Mouse (Mus musculus): Measurements from ENCODE around the gene Hells. TPM values are rescaled to one million over a fixed set of nuclear protein-coding genes. Genes with fewer than 3 reads are reported as not detected.

Hells gene
- 10 to 100 TPM; 12.4 to 13.6 TPM for total RNA-seq (2021)
- long read RNA-seq, experiment 1, full-length matches to known transcripts, result 4 of 7 reads
- long read RNA-seq, experiment 1, partial matches to known transcripts, result 0 of 7 reads
- long read RNA-seq, experiment 1, other reads (novel, unspliced or antisense), result 3 of 7 reads
- long read RNA-seq, experiment 2, full-length matches to known transcripts, result 5 of 9 reads
- long read RNA-seq, experiment 2, partial matches to known transcripts, result 1 of 9 reads
- long read RNA-seq, experiment 2, other reads (novel, unspliced or antisense), result 3 of 9 reads

- DNase-seq (ENCODE audit: low spot score in 2 of 2), result peak; percentile 87 to 92
These were observed at the start of gene Hells for GRCm38 (mm10) chr19:38930788-38931565. Hells (plus strand) TSS chr19:38930915.

GRCm38 (mm10) chr19:38901146-38902135, 29.3 kb upstream of the Hells start:
- DNase-seq (ENCODE audit: low spot score in 2 of 2), result no peak

- no peak for DNase-seq (ENCODE audit: low spot score in 2 of 2)
These were observed 28.2 kb upstream of the Hells start for GRCm38 (mm10) chr19:38902501-38902900.

GRCm38 (mm10) chr19:38913786-38914185, 16.9 kb upstream of the Hells start:
- no peak for DNase-seq (ENCODE audit: low spot score in 2 of 2)

GRCm38 (mm10) chr19:38914926-38915325, 15.8 kb upstream of the Hells start:
- DNase-seq (ENCODE audit: low spot score in 2 of 2), result no peak

GRCm38 (mm10) chr19:38915677-38916076, 15.0 kb upstream of the Hells start:
- peak; percentile 33 to 35 for DNase-seq (ENCODE audit: low spot score in 2 of 2)

GRCm38 (mm10) chr19:38928481-38929158, 2.1 kb upstream of the Hells start:
- DNase-seq (ENCODE audit: low spot score in 2 of 2), result no peak

- no peak for DNase-seq (ENCODE audit: low spot score in 2 of 2)
These were observed 1.1 kb upstream of the Hells start for GRCm38 (mm10) chr19:38929471-38930251.

- no peak for DNase-seq (ENCODE audit: low spot score in 2 of 2)
These were observed 395 bp upstream of the Hells start for GRCm38 (mm10) chr19:38930252-38930787.

GRCm38 (mm10) chr19:38931566-38931890, 813 bp downstream of the Hells start:
- DNase-seq (ENCODE audit: low spot score in 2 of 2), result no peak

GRCm38 (mm10) chr19:38944590-38945307, 14.0 kb downstream of the Hells start:
- DNase-seq (ENCODE audit: low spot score in 2 of 2), result no peak

- no peak for DNase-seq (ENCODE audit: low spot score in 2 of 2)
These were observed 40.0 kb downstream of the Hells start for GRCm38 (mm10) chr19:38970741-38971140.

- DNase-seq (ENCODE audit: low spot score in 2 of 2), result no peak
These were observed 41.9 kb downstream of the Hells start for GRCm38 (mm10) chr19:38972581-38972980.

- DNase-seq (ENCODE audit: low spot score in 2 of 2), result no peak
These were observed 43.0 kb downstream of the Hells start for GRCm38 (mm10) chr19:38973666-38974065.

GRCm38 (mm10) chr19:38976269-38976668, 45.6 kb downstream of the Hells start:
- no peak for DNase-seq (ENCODE audit: low spot score in 2 of 2)

- DNase-seq (ENCODE audit: low spot score in 2 of 2), result peak; percentile 36 to 57
These were observed 51.3 kb downstream of the Hells start for GRCm38 (mm10) chr19:38981966-38982365.

- DNase-seq (ENCODE audit: low spot score in 2 of 2), result no peak
These were observed 67.5 kb downstream of the Hells start for GRCm38 (mm10) chr19:38998248-38998647.

- no peak for DNase-seq (ENCODE audit: low spot score in 2 of 2)
These were observed 68.0 kb downstream of the Hells start for GRCm38 (mm10) chr19:38998676-38999075.

GRCm38 (mm10) chr19:39005132-39005531, 74.4 kb downstream of the Hells start:
- DNase-seq (ENCODE audit: low spot score in 2 of 2), result no peak

All from gastrocnemius, postnatal 4 days (tissue).